Mouse (Mus musculus) forebrain, embryonic 13.5 days (tissue): ENCODE measurements around the gene Hist4h4. TPM values are rescaled to one million over a fixed set of nuclear protein-coding genes. Genes with fewer than 3 reads are reported as not detected.

Source experiments
- ATAC-seq: fragments of 200-750 bp; cut with Nextera tagmentation; 2 replicates; pipeline ENCODE4 v1.8.0; 2017
- H3K27ac ChIP-seq: fragments of 300-500 bp; sonication (generic); 2 replicates; pipeline ENCODE4 v1.5.1; 2015; ENCODE audit warnings: inconsistent platforms, mild to moderate bottlenecking, moderate library complexity
- H3K27me3 ChIP-seq: fragments of 300-500 bp; sonication (generic); 2 replicates; pipeline ENCODE4 v1.6.1; 2015; ENCODE audit warnings: mild to moderate bottlenecking, inconsistent platforms
- H3K36me3 ChIP-seq: fragments of 300-500 bp; sonication (generic); 2 replicates; pipeline ENCODE4 v1.6.1; 2015; ENCODE audit warnings: mild to moderate bottlenecking, inconsistent platforms; ENCODE audit not compliant: poor library complexity, severe bottlenecking
- H3K4me1 ChIP-seq: fragments of 300-500 bp; sonication (generic); 2 replicates; pipeline ENCODE4 v1.6.1; 2015; ENCODE audit warnings: inconsistent platforms
- H3K4me2 ChIP-seq: fragments of 300-500 bp; sonication (generic); 2 replicates; pipeline ENCODE4 v1.6.1; 2015; ENCODE audit warnings: inconsistent platforms, mild to moderate bottlenecking, moderate library complexity
- H3K4me3 ChIP-seq: fragments of 300-500 bp; sonication (generic); 2 replicates; pipeline ENCODE4 v1.5.1; 2015; ENCODE audit warnings: mild to moderate bottlenecking, inconsistent platforms
- H3K9ac ChIP-seq: fragments of 300-500 bp; sonication (generic); 2 replicates; pipeline ENCODE4 v1.6.1; 2015; ENCODE audit warnings: mild to moderate bottlenecking, inconsistent platforms
- H3K9me3 ChIP-seq: fragments of 300-500 bp; sonication (generic); replicated peaks from 2 replicates; pipeline ENCODE4 v1.6.1; 2016; ENCODE audit warnings: inconsistent platforms
- WGBS: fragments of 180-500 bp; shearing (Covaris S2); methylation state at CpG from one replicate; pipeline ENCODE4 v1.1.7; 2015; 5-methylcytosine and 5-hydroxymethylcytosine counted together
- polyA plus RNA-seq: library from polyadenylated mRNA; unstranded; fragments of >200 nt; fragmentation: Nextera tagmentation; extraction: Ambion mirVana; gene quantifications from 2 replicates; pipeline ENCODE4 v1.2.1, GENCODE M21; 2015

The Hist4h4 gene
- 0.97 and 1.2 TPM in 2 replicates for polyA plus RNA-seq

- Histone ChIP-seq H3K9me3 (no peaks in the 10 kb centered on the region), H3K27ac (peak within 1 kb of the TSS; percentile 100), H3K27me3 (no peaks in the 10 kb centered on the region), H3K4me1 (peaks cover 17% of the 10 kb centered on the region), H3K4me2 (peak within 1 kb of the TSS; percentile 75), H3K36me3 (no peaks in the 10 kb centered on the region), H3K9ac (peak within 1 kb of the TSS; percentile 95), H3K4me3 (peak within 1 kb of the TSS; percentile 65)
- WGBS: under 1% methylated on average over 50 of the region's 50 CpGs
- peak; percentile 78 for ATAC-seq
Measured at GRCm38 (mm10) chr6:136803739-136804633, at the start of gene Hist4h4. Gene Hist4h4, minus strand, starts transcription at chr6:136804415.

GRCm38 (mm10) chr6:136852762-136853161, 48.5 kb upstream of the Hist4h4 start:
- no peak overlapping the region for H3K27ac ChIP-seq
- 60% methylated on average over 3 of the region's 3 CpGs for WGBS
- peaks cover 4% of the 10 kb centered on the region; the same call in 1 of the 2 replicates for H3K4me1 ChIP-seq
- H3K9me3 ChIP-seq: no peaks in the 10 kb centered on the region
- ATAC-seq: no peak
- no peaks in the 10 kb centered on the region for H3K36me3 ChIP-seq
- H3K4me2 ChIP-seq: no peak overlapping the region
- no peaks in the 10 kb centered on the region for H3K27me3 ChIP-seq
- no peak overlapping the region for H3K4me3 ChIP-seq
- H3K9ac ChIP-seq: 0 out of 2 replicates have a peak overlapping the region, but pooled peaks have one; percentile 7

DNA sequence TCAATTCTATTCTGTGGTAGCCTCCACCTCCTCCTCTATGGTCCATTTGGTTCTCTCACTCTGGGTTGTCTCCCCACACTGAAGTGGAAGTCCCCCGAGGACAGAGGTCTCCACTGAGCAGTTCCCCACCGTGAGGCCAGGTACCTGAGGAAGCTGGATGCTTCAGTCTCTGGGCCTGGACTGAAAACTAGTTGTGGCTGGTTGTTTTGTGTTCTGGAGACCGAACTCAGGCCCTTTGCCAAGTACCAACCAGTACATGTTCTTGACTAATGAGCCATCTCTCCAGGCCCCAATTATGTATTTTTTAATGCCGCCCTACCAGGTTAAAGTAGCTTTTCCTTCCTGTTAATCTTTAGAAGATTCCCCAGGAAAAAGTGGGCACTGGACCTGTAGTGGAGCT, 48.1 kb upstream of the Hist4h4 start:
- Histone ChIP-seq H3K4me2 (no peak overlapping the region), H3K9ac (no peak overlapping the region), H3K36me3 (no peaks in the 10 kb centered on the region), H3K4me3 (no peak overlapping the region), H3K27me3 (no peaks in the 10 kb centered on the region), H3K4me1 (peaks cover 4% of the 10 kb centered on the region; the same call in 1 of the 2 replicates), H3K27ac (no peak overlapping the region), H3K9me3 (no peaks in the 10 kb centered on the region)
- ATAC-seq: no peak
- 77% methylated on average over 4 of the region's 4 CpGs for WGBS

- Histone ChIP-seq H3K27me3 (no peaks in the 10 kb centered on the region), H3K9ac (no peak overlapping the region), H3K4me2 (no peak overlapping the region), H3K27ac (no peak overlapping the region), H3K36me3 (no peaks in the 10 kb centered on the region), H3K4me1 (peaks cover 4% of the 10 kb centered on the region; the same call in 1 of the 2 replicates), H3K4me3 (no peak overlapping the region), H3K9me3 (no peaks in the 10 kb centered on the region)
- WGBS: 84% methylated on average over 6 of the region's 6 CpGs
- no peak for ATAC-seq
Measured at GRCm38 (mm10) chr6:136850267-136850666, 46.1 kb upstream of the Hist4h4 start.

DNA sequence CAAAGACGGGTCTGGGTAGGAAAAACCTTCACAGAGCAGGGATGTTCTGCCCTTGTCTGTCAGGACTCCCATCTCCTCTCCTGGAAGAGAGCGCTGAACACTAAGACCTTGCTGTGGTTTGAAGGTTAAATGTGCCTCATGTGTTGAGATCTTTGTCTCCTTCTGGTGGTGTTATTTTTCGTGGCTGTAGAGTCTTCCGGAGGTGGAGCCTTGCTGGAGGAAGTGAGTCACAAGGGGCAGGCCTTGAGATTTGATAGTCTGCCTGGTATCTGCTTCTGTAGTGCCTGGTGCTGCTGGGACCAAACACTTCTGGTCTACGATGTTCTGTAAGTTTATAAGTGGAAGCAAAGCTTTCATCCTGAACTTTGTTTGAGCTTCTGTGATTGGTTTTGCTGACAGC, 44.8 kb upstream of the Hist4h4 start:
- H3K9me3 ChIP-seq: no peaks in the 10 kb centered on the region
- H3K4me3 ChIP-seq: no peak overlapping the region
- 86% methylated on average over 5 of the region's 5 CpGs for WGBS
- ATAC-seq: no peak
- no peak overlapping the region for H3K4me2 ChIP-seq
- H3K4me1 ChIP-seq: peaks cover 4% of the 10 kb centered on the region; the same call in 1 of the 2 replicates
- H3K27me3 ChIP-seq: no peaks in the 10 kb centered on the region
- H3K9ac ChIP-seq: no peak overlapping the region
- H3K36me3 ChIP-seq: no peaks in the 10 kb centered on the region
- no peak overlapping the region for H3K27ac ChIP-seq

GRCm38 (mm10) chr6:136848399-136848798, 44.2 kb upstream of the Hist4h4 start:
- no peak for ATAC-seq
- WGBS: 87% methylated on average over 8 of the region's 8 CpGs
- Histone ChIP-seq H3K4me1 (peaks cover 4% of the 10 kb centered on the region; the same call in 1 of the 2 replicates), H3K4me2 (no peak overlapping the region), H3K4me3 (no peak overlapping the region), H3K36me3 (no peaks in the 10 kb centered on the region), H3K9ac (no peak overlapping the region), H3K9me3 (no peaks in the 10 kb centered on the region), H3K27me3 (no peaks in the 10 kb centered on the region), H3K27ac (no peak overlapping the region)

- no peak overlapping the region for H3K4me2 ChIP-seq
- no peaks in the 10 kb centered on the region for H3K27me3 ChIP-seq
- WGBS: 34% methylated on average over 2 of the region's 2 CpGs
- H3K27ac ChIP-seq: no peak overlapping the region
- peaks cover 2% of the 10 kb centered on the region; the same call in 1 of the 2 replicates for H3K4me1 ChIP-seq
- H3K9me3 ChIP-seq: no peaks in the 10 kb centered on the region
- H3K4me3 ChIP-seq: no peak overlapping the region
- no peak for ATAC-seq
- no peak overlapping the region for H3K9ac ChIP-seq
- H3K36me3 ChIP-seq: no peaks in the 10 kb centered on the region
Measured at GRCm38 (mm10) chr6:136847790-136848189, 43.6 kb upstream of the Hist4h4 start.

GRCm38 (mm10) chr6:136847267-136847666, 43.1 kb upstream of the Hist4h4 start:
- Histone ChIP-seq H3K9ac (no peak overlapping the region), H3K27me3 (no peaks in the 10 kb centered on the region), H3K36me3 (no peaks in the 10 kb centered on the region), H3K9me3 (no peaks in the 10 kb centered on the region), H3K4me2 (no peak overlapping the region), H3K4me1 (no peaks in the 10 kb centered on the region), H3K27ac (no peak overlapping the region), H3K4me3 (no peak overlapping the region)
- WGBS: 96% methylated on average over 3 of the region's 3 CpGs
- no peak for ATAC-seq

DNA sequence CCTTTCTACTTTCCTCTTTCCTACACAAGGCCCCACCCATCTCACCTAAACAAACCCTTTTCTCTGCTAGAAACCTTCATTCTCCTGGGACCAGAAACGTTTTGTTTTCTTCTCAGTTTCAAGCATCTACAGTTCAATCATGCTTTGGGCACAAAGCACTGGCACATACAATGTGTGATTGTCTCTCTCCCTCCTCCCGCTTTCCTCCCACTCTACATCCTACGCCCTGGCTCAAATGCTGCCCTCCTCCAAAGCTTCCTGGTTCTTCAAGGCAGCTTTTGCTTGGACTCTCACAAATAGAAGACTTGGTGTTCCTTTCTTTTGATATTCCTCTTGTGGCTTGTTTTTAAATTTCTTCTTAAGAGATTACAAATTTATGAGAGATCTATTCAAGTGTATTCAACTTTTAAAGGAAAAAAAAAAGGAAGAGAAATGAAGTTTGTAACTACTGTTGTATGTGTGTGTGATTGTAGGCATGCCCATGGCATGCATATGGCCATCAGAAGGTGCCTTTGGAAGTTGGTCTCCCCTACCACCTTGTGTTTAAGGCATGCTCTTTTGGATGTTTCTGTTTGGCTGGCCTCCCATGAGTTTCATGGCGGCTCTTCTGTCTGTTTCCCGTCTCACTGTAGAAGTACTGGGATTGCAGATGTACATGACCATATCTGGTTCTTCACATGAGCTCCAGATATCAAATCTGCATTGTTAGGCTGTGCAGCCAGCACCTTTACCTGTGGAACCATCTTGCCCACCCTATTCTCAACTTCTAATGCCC, 41.7 kb upstream of the Hist4h4 start:
- ATAC-seq: no peak
- no peaks in the 10 kb centered on the region for H3K27me3 ChIP-seq
- 71% methylated on average over 5 of the region's 5 CpGs for WGBS

GRCm38 (mm10) chr6:136844903-136845302, 40.7 kb upstream of the Hist4h4 start:
- Histone ChIP-seq H3K9ac (no peak overlapping the region), H3K4me1 (no peaks in the 10 kb centered on the region), H3K4me3 (no peak overlapping the region), H3K36me3 (no peaks in the 10 kb centered on the region), H3K4me2 (no peak overlapping the region), H3K9me3 (no peaks in the 10 kb centered on the region), H3K27me3 (no peaks in the 10 kb centered on the region), H3K27ac (no peak overlapping the region)
- no peak for ATAC-seq
- 59% methylated on average over 2 of the region's 2 CpGs for WGBS

More for the DNA sequence above, 41.7 kb upstream of the Hist4h4 start:
- Histone ChIP-seq H3K9me3 (no peaks in the 10 kb centered on the region), H3K9ac (no peak overlapping the region), H3K36me3 (no peaks in the 10 kb centered on the region), H3K4me3 (no peak overlapping the region), H3K4me2 (no peak overlapping the region), H3K27ac (no peak overlapping the region), H3K4me1 (no peaks in the 10 kb centered on the region)

DNA sequence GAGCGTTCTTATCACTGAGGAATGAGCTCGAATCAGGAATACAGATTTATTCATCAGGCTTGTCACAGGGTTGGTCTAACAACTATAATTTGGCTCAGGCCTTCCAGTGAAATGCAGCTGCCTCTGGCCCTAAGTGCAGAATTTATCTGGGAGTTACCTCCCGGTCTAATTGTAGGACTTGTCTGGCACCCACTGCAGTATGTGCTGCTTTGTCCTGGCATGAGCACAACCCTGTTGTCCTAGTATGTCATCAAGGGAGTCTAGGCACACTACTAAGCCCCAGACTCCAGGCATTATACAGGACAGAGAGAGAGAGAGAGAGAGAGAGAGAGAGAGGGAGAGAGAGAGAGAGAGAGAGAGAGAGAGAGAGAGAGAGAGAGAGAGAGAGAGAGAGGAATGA, 33.1 kb upstream of the Hist4h4 start:
- no peak for ATAC-seq
- WGBS: 75% methylated on average over 3 of the region's 3 CpGs
- Histone ChIP-seq H3K27me3 (no peaks in the 10 kb centered on the region), H3K27ac (no peak overlapping the region), H3K4me2 (no peak overlapping the region), H3K4me3 (no peak overlapping the region), H3K9ac (no peak overlapping the region), H3K36me3 (no peaks in the 10 kb centered on the region), H3K9me3 (no peaks in the 10 kb centered on the region), H3K4me1 (no peaks in the 10 kb centered on the region)

- Histone ChIP-seq H3K4me3 (no peak within 1 kb of the TSS), H3K36me3 (no peaks in the 10 kb centered on the region), H3K9me3 (no peaks in the 10 kb centered on the region), H3K27ac (no peak within 1 kb of the TSS), H3K9ac (no peak within 1 kb of the TSS), H3K27me3 (peaks cover 8% of the 10 kb centered on the region; the same call in 1 of the 2 replicates), H3K4me1 (no peaks in the 10 kb centered on the region), H3K4me2 (no peak within 1 kb of the TSS)
- ATAC-seq: no peak
- 63% methylated on average over 4 of the region's 4 CpGs for WGBS
Measured at GRCm38 (mm10) chr6:136835352-136835751, 31.1 kb upstream of the Hist4h4 start, which contains the start of gene Smco3. Gene Smco3, minus strand, starts transcription at chr6:136835452.
